Mouse (Mus musculus): ENCODE measurements around the gene Zfp870. TPM values are rescaled to one million over a fixed set of nuclear protein-coding genes. Genes with fewer than 3 reads are reported as not detected.

Gene Zfp870
- polyA plus RNA-seq, 1 experiment from 2014 or later: 8.6 TPM

DNA sequence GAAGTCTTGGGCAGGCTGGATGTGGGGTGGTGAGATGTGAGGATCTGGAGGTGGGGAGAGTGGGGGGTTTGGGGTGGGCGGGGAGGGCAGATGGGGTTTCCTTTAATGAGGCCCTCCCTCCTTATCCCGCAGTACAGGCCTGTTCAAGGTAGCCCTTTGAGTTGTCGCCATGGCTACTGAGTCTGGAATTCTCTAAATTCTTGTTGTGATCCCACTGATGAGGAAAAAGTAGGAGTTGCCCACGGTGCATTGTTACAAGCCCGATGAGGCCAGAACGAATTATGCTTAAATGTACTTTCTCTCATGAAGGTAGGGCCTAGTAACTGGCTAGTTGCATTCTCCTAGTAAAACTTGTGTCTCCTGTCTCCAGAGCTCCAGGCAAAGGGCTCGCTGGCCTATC is 39.9 kb downstream of the Zfp870 start:
- DNase-seq (ENCODE audit: low spot score): no peak

DNA sequence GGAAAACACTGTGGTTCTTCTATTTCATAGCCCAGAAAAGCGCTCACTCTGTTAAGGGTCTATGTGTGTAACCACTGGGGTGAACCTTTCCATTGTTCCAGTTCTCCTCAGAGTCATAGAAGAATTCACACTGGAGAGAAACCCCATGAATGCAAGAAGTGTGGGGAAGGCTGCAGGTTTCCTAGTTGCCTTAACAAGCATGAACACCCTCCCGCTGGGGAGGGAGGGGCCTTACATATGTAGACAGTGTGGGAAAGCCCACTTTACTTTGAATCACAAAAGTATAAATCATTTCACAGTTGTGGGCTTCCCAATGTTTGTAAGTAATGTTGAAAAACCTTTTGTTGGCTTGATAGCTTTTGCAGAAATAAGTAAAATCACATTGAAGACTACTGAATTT is 50.1 kb downstream of the Zfp870 start:
- H3K4me3 ChIP-seq (ENCODE audit: low read depth, low read length): no peak overlapping the region
- H3K9me3 ChIP-seq (ENCODE audit: control insufficient read depth, low read length): no peaks in the 10 kb centered on the region
- no peak overlapping the region for H3K4me2 ChIP-seq (replicated peaks; ENCODE audit: low read depth, low read length)
- H3K9ac ChIP-seq (ENCODE audit: low read depth, low read length): no peak overlapping the region
- H3K27me3 ChIP-seq (ENCODE audit: control insufficient read depth, insufficient read depth, low read length): no peaks in the 10 kb centered on the region
- no peaks in the 10 kb centered on the region for H3K36me3 ChIP-seq (ENCODE audit: control insufficient read depth, insufficient read depth, low read length)
- 42% methylated on average over 2 of the region's 2 CpGs for WGBS
- H3K27ac ChIP-seq (ENCODE audit: low read depth, low read length): no peak overlapping the region
- DNase-seq (ENCODE audit: low spot score): peak; percentile 48
- ATAC-seq (ENCODE audit: low FRiP score): peak; percentile 73; the same call in 1 of the 2 replicates
- H3K4me1 ChIP-seq (replicated peaks; ENCODE audit: control insufficient read depth, insufficient read depth, low read length): no peaks in the 10 kb centered on the region

More for the DNA sequence above, 39.9 kb downstream of the Zfp870 start:
- no peaks in the 10 kb centered on the region for H3K4me1 ChIP-seq (replicated peaks; ENCODE audit: control insufficient read depth, insufficient read depth, low read length)
- H3K36me3 ChIP-seq (ENCODE audit: control insufficient read depth, insufficient read depth, low read length): no peaks in the 10 kb centered on the region
- H3K9me3 ChIP-seq (ENCODE audit: control insufficient read depth, low read length): no peaks in the 10 kb centered on the region
- no peak overlapping the region for H3K4me3 ChIP-seq (ENCODE audit: low read depth, low read length)
- H3K27me3 ChIP-seq (ENCODE audit: control insufficient read depth, insufficient read depth, low read length): no peaks in the 10 kb centered on the region
- no peak overlapping the region for H3K27ac ChIP-seq (ENCODE audit: low read depth, low read length)
- no peak overlapping the region for H3K4me2 ChIP-seq (replicated peaks; ENCODE audit: low read depth, low read length)
- WGBS: 37% methylated on average over 7 of the region's 7 CpGs
- no peak overlapping the region for H3K9ac ChIP-seq (ENCODE audit: low read depth, low read length)
- no peak for ATAC-seq (ENCODE audit: low FRiP score)

DNA sequence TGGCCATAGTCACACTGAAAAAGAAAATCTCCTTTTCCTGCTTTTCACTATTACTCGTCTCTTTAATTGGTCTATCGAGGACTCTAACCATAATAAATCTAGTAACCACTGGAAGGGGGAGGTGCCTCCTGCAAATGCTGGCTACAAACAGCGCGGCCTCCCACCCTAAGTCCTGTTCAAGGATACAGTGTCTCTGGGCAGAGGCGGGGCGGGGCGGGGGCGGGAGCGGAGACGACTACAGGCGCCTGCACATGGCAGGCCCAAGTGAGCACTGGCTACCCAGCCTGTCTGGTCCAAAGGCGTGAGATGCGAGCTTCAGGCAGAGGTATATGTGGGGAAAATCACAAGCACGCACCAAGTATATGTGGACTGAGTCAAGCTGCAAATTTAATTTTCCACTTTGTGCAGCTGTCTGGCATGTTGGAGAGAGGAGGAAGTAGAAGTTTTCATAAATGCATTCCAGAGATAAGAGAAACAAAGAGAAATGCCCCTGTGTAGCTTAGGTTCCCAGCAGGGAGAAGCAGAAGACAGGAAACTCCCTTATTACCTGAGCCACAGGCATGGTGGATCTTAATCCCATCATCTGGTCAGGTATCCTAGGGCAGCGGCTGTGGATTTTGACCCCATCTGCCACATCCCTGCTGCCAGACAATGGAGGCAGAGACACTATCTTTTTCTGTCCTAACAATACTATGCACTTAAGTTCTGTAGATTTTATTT is 52.2 kb downstream of the Zfp870 start:
- DNase-seq (ENCODE audit: low spot score): no peak

DNA sequence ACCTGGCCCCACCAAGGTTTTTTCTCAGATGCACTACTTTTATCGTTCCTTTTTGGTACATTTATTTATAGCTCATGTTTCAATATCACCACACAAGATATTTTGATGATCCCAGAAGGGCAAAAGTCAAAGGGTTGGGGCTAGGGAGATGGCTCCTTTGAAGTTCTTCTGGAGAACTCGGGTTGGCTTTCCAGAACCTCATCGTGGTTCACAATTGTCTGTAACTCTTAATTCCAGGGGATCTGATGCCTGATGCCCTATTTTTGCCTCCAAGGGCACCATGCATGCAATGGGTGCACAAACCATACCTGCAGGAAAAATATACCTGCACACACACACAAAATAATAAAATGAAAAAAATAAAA is 61.0 kb downstream of the Zfp870 start:
- peak; percentile 7; the same call in 1 of the 2 replicates for ATAC-seq (ENCODE audit: low FRiP score)

More for the DNA sequence above, 52.2 kb downstream of the Zfp870 start:
- no peak overlapping the region for H3K4me3 ChIP-seq (ENCODE audit: low read depth, low read length)
- H3K27ac ChIP-seq (ENCODE audit: low read depth, low read length): no peak overlapping the region
- no peaks in the 10 kb centered on the region for H3K27me3 ChIP-seq (ENCODE audit: control insufficient read depth, insufficient read depth, low read length)
- no peak overlapping the region for H3K9ac ChIP-seq (ENCODE audit: low read depth, low read length)
- H3K36me3 ChIP-seq (ENCODE audit: control insufficient read depth, insufficient read depth, low read length): no peaks in the 10 kb centered on the region
- H3K9me3 ChIP-seq (ENCODE audit: control insufficient read depth, low read length): no peaks in the 10 kb centered on the region
- H3K4me2 ChIP-seq (replicated peaks; ENCODE audit: low read depth, low read length): no peak overlapping the region
- WGBS: 46% methylated on average over 15 of the region's 15 CpGs
- H3K4me1 ChIP-seq (replicated peaks; ENCODE audit: control insufficient read depth, insufficient read depth, low read length): no peaks in the 10 kb centered on the region
- no peak for ATAC-seq (ENCODE audit: low FRiP score)

DNA sequence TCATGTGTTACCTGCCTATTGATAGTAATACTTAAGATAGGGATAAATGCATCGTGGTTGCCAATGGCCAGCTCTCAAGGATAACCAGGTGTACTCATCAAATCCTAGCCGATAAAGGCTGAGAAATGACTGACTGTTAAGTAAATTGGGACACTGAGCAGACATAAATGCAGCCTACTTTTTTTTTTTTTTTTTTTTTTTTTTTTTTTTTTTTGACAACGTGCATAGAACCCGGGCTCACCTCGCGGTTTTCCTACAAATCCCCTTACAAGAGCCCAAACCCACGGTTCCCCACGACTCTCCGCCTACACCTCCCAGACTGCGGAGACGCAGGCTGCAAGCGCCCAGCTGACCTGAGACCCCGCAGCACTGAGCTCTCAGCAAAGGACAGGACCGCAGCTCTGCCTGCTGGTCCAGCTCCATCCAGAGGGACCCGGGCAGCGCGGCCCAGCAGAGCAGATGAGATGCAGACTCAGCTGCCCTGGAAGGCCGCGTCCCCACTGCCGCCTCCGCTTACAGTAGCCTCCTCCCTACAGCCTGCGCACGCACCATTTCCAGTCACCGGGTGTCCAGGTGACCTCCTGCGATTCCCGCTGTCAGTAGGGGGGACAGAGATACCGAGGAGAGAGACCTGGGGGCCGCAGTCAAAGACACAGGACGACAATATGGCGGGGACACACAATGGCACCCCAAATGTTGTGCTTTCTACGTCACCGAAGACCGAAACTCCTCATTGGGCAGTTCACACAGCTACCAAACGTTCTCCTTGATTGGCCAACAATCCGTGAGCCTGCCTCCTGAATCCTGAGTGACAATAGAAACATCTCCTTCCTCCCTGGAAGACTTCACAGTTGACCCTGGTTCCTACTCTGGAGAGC is 61.7 kb downstream of the Zfp870 start, which contains the start of gene Zfp799:
Gene Zfp799, minus strand, starts transcription at position 722 of the 878 bp plus-strand sequence.
- Histone ChIP-seq H3K9ac (ENCODE audit: low read depth, low read length) (peak within 1 kb of the TSS; percentile 94), H3K9me3 (ENCODE audit: control insufficient read depth, low read length) (no peaks in the 10 kb centered on the region), H3K4me2 (replicated peaks; ENCODE audit: low read depth, low read length) (peak within 1 kb of the TSS; percentile 67), H3K4me1 (replicated peaks; ENCODE audit: control insufficient read depth, insufficient read depth, low read length) (no peaks in the 10 kb centered on the region; the same call in 1 of the 2 replicates), H3K36me3 (ENCODE audit: control insufficient read depth, insufficient read depth, low read length) (no peaks in the 10 kb centered on the region), H3K27ac (ENCODE audit: low read depth, low read length) (peak within 1 kb of the TSS; percentile 79), H3K4me3 (ENCODE audit: low read depth, low read length) (peak within 1 kb of the TSS; percentile 84), H3K27me3 (ENCODE audit: control insufficient read depth, insufficient read depth, low read length) (no peaks in the 10 kb centered on the region)
- peak; percentile 86 for DNase-seq (ENCODE audit: low spot score)
- ATAC-seq (ENCODE audit: low FRiP score): peak; percentile 98
- WGBS: 2% methylated on average over 35 of the region's 35 CpGs

More for the DNA sequence above, 61.0 kb downstream of the Zfp870 start:
- Histone ChIP-seq H3K27me3 (ENCODE audit: control insufficient read depth, insufficient read depth, low read length) (no peaks in the 10 kb centered on the region), H3K9ac (ENCODE audit: low read depth, low read length) (peak overlapping the region; percentile 94; the same call in 1 of the 2 replicates), H3K27ac (ENCODE audit: low read depth, low read length) (no peak overlapping the region), H3K36me3 (ENCODE audit: control insufficient read depth, insufficient read depth, low read length) (no peaks in the 10 kb centered on the region), H3K4me2 (replicated peaks; ENCODE audit: low read depth, low read length) (peak overlapping the region; percentile 35), H3K9me3 (ENCODE audit: control insufficient read depth, low read length) (no peaks in the 10 kb centered on the region), H3K4me3 (ENCODE audit: low read depth, low read length) (peak overlapping the region; percentile 84), H3K4me1 (replicated peaks; ENCODE audit: control insufficient read depth, insufficient read depth, low read length) (no peaks in the 10 kb centered on the region; the same call in 1 of the 2 replicates)
- 35% methylated on average over 3 of the region's 3 CpGs for WGBS
- no peak for DNase-seq (ENCODE audit: low spot score)

Other genes starting within 250 kb of the Zfp870 start
- gene Cyp4f40, start 232.7 kb downstream of the Zfp870 start, polyA plus RNA-seq (2014; fragmentation: Nextera tagmentation; extraction: Ambion mirVana): not detected in 2 replicates
- gene Cyp4f15, start 206.0 kb downstream of the Zfp870 start, polyA plus RNA-seq (2014; fragmentation: Nextera tagmentation; extraction: Ambion mirVana): 0.43 and 0.66 TPM in 2 replicates
- gene Zfp871, start 103.4 kb downstream of the Zfp870 start, polyA plus RNA-seq (2014; fragmentation: Nextera tagmentation; extraction: Ambion mirVana): 38.3 and 56.8 TPM in 2 replicates
- gene Zfp811, start 81.7 kb downstream of the Zfp870 start, polyA plus RNA-seq (2014; fragmentation: Nextera tagmentation; extraction: Ambion mirVana): 43.0 and 49.1 TPM in 2 replicates
- gene Zfp799, start 61.4 kb downstream of the Zfp870 start, polyA plus RNA-seq (2014; fragmentation: Nextera tagmentation; extraction: Ambion mirVana): 20.3 and 24.4 TPM in 2 replicates
- gene Cyp4f14, start 25.7 kb upstream of the Zfp870 start, polyA plus RNA-seq (2014; fragmentation: Nextera tagmentation; extraction: Ambion mirVana): not detected in 2 replicates
- gene Cyp4f13, start 55.8 kb upstream of the Zfp870 start, polyA plus RNA-seq (2014; fragmentation: Nextera tagmentation; extraction: Ambion mirVana): 3.1 and 5.5 TPM in 2 replicates
- gene Zfp472, start 74.2 kb upstream of the Zfp870 start, polyA plus RNA-seq (2014; fragmentation: Nextera tagmentation; extraction: Ambion mirVana): 13.4 TPM in 2 replicates
- gene Zfp952, start 101.5 kb upstream of the Zfp870 start, polyA plus RNA-seq (2014; fragmentation: Nextera tagmentation; extraction: Ambion mirVana): 18.5 and 18.6 TPM in 2 replicates
- 20.6 and 24.5 TPM in 2 replicates for gene Zfp763, start 141.8 kb upstream of the Zfp870 start, polyA plus RNA-seq (2014; fragmentation: Nextera tagmentation; extraction: Ambion mirVana)
- not detected in 2 replicates for gene 4921501E09Rik, start 176.4 kb upstream of the Zfp870 start, polyA plus RNA-seq (2014; fragmentation: Nextera tagmentation; extraction: Ambion mirVana)
- gene Zfp563, start 197.7 kb upstream of the Zfp870 start, polyA plus RNA-seq (2014; fragmentation: Nextera tagmentation; extraction: Ambion mirVana): 11.4 and 15.2 TPM in 2 replicates
- gene Morc2b, start 248.0 kb upstream of the Zfp870 start, polyA plus RNA-seq (2014; fragmentation: Nextera tagmentation; extraction: Ambion mirVana): 0.14 and 0.22 TPM in 2 replicates

Measured in hindbrain, embryonic 11.5 days (tissue).